Comparison of ENCODE assay signal across 8 mouse cellular contexts in the genomic region with DNA sequence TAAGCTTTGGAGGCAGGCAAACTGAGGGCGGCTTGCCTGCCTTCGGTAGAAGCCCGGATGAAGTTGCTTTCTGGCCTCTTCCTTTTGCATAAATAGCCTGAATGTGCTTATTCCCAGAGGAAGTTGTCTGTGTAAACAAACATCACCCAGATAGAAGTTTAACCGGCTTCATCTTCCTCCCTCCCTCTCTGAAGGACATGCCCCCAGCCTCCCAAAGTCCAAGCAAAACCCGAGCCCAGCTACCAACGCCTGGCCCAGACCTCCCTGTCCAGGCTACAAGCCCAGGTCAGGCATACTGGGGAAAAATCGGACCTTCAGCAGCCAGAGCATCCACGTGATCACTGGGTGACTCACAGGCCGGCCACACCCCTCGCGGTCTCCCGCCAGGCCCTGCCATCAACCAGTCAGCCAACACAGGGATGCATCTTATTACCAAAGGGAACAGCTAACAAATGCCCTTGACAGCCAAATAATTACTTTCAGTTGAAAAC. TPM values are rescaled to one million over a fixed set of nuclear protein-coding genes. Genes with fewer than 3 reads are reported as not detected.
DNase-seq lines count a peak whose midpoint lies in the region; ATAC-seq lines count a peak whose summit lies in the region.

No protein-coding gene starts in this region.

- H3K4me2 ChIP-seq in heart, embryonic 14.5 days (ENCODE audit: low read length): peak overlapping the region; percentile 56
- H3K4me2 ChIP-seq in liver, embryonic 15.5 days: peak overlapping the region; percentile 79
- H3K4me2 ChIP-seq in stomach, embryonic 16.5 days (ENCODE audit: low read depth, low read length): peak overlapping the region; percentile 67

- H3K4me3 ChIP-seq in heart, embryonic 14.5 days (ENCODE audit: control insufficient read depth in 1 of 2, insufficient read depth in 1 of 2, low read depth in 1 of 2, low read length in 2 of 2): peak overlapping the region; percentile 12 to 18; a peak in 3 of 4 replicates
- peak overlapping the region; percentile 45 for H3K4me3 ChIP-seq in liver, embryonic 15.5 days (replicated peaks)
- H3K4me3 ChIP-seq in stomach, embryonic 16.5 days (replicated peaks; ENCODE audit: low read length): peak overlapping the region; percentile 41

- H3K27me3 ChIP-seq in heart, embryonic 14.5 days (ENCODE audit: control insufficient read depth, insufficient read depth, low read length): no peaks in the 10 kb centered on the region
- H3K27me3 ChIP-seq in liver, embryonic 15.5 days: no peaks in the 10 kb centered on the region
- H3K27me3 ChIP-seq in stomach, embryonic 16.5 days (ENCODE audit: control insufficient read depth, insufficient read depth, low read length): no peaks in the 10 kb centered on the region

- DNase-seq in A20 (ENCODE audit: low read depth, low spot score): peak; percentile 88
- DNase-seq in adrenal gland, postnatal 36 days: peak; percentile 95 to 96
- peak; percentile 92 for DNase-seq in fibroblast of lung, adult 2 months (ENCODE audit: low read depth)
- peak; percentile 95 to 99 for DNase-seq in kidney, postnatal 25 days
- DNase-seq in neural tube, embryonic 10.5 days (ENCODE audit: extremely low spot score, low spot score): peak; percentile 84

- WGBS in heart, embryonic 14.5 days: 4% methylated on average over 12 of the region's 12 CpGs
- WGBS in liver, embryonic 15.5 days (ENCODE audit: insufficient replicate concordance): under 1% methylated on average over 12 of the region's 12 CpGs
- WGBS in stomach, embryonic 16.5 days: 2% methylated on average over 12 of the region's 12 CpGs

- peak overlapping the region; percentile 37 to 73 for H3K27ac ChIP-seq in heart, embryonic 14.5 days (replicated peaks in 1 of 2; ENCODE audit: control insufficient read depth in 1 of 2, insufficient read depth in 1 of 2, low read depth in 2 of 2, low read length in 2 of 2)
- H3K27ac ChIP-seq in liver, embryonic 15.5 days (replicated peaks): peak overlapping the region; percentile 91
- H3K27ac ChIP-seq in stomach, embryonic 16.5 days (ENCODE audit: low read length): peak overlapping the region; percentile 96

- ATAC-seq in heart, embryonic 14.5 days (ENCODE audit: insufficient number of reproducible peaks, insufficient read depth, low FRiP score, low read depth): peak; percentile 32
- peak; percentile 26 for ATAC-seq in liver, embryonic 15.5 days (ENCODE audit: insufficient read depth)
- ATAC-seq in stomach, embryonic 16.5 days (ENCODE audit: insufficient read depth, low FRiP score): peak; percentile 15; the same call in 1 of the 2 replicates

- peak overlapping the region; percentile 44 for H3K9ac ChIP-seq in heart, embryonic 14.5 days (ENCODE audit: low read length)
- peak overlapping the region; percentile 63 for H3K9ac ChIP-seq in liver, embryonic 15.5 days
- H3K9ac ChIP-seq in stomach, embryonic 16.5 days (ENCODE audit: low read length): peak overlapping the region; percentile 67

- H3K4me1 ChIP-seq in heart, embryonic 14.5 days (ENCODE audit: control insufficient read depth in 2 of 2, insufficient read depth in 2 of 2, low read length in 2 of 2): peaks cover 20 to 42% of the 10 kb centered on the region in 2 experiments
- H3K4me1 ChIP-seq in liver, embryonic 15.5 days (replicated peaks): peaks cover 66% of the 10 kb centered on the region
- peaks cover 43% of the 10 kb centered on the region for H3K4me1 ChIP-seq in stomach, embryonic 16.5 days (ENCODE audit: control insufficient read depth, insufficient read depth, low read length)

- peaks cover 15% of the 10 kb centered on the region; the same call in 1 of the 2 replicates for H3K36me3 ChIP-seq in heart, embryonic 14.5 days (ENCODE audit: control insufficient read depth, insufficient read depth, low read length)
- peaks cover 13% of the 10 kb centered on the region for H3K36me3 ChIP-seq in liver, embryonic 15.5 days (replicated peaks)
- H3K36me3 ChIP-seq in stomach, embryonic 16.5 days (ENCODE audit: control insufficient read depth, insufficient read depth, low read length): no peaks in the 10 kb centered on the region

- no peaks in the 10 kb centered on the region for H3K9me3 ChIP-seq in heart, embryonic 14.5 days (ENCODE audit: control insufficient read depth, low read length)
- H3K9me3 ChIP-seq in liver, embryonic 15.5 days (replicated peaks): no peaks in the 10 kb centered on the region
- no peaks in the 10 kb centered on the region for H3K9me3 ChIP-seq in stomach, embryonic 16.5 days (replicated peaks; ENCODE audit: control insufficient read depth, low read length)

RNA-seq across cellular contexts. Expression of gene Zfp36l2, which starts 4.4 kb away (rescaled TPM):
- total RNA-seq in adrenal gland, postnatal 36 days (2021): 10 to 100 TPM; 71.6 to 77.9 TPM
- 8.5 and 9.6 TPM in 2 replicates for polyA plus RNA-seq in heart, embryonic 14.5 days (2014; fragmentation: Nextera tagmentation; extraction: Ambion mirVana)
- polyA plus RNA-seq in liver, embryonic 15.5 days (2015; fragmentation: Nextera tagmentation; extraction: Ambion mirVana): 6.8 and 7.4 TPM in 2 replicates
- polyA plus RNA-seq in stomach, embryonic 16.5 days (2015; fragmentation: Nextera tagmentation; extraction: Ambion mirVana): 12.7 and 14.5 TPM in 2 replicates

Comparison
In these comparisons a context has a peak if more than half of its experiments do, and no peak if none do; other contexts are left out.
1. Peak in every context shown above with its lines: DNase-seq, ATAC-seq, H3K4me3 ChIP-seq and H3K27ac ChIP-seq.